Comparison of ENCODE assay signal across 26 mouse cellular contexts in genomic region chr11:72507651-72508050, GRCm38 (mm10). TPM values are rescaled to one million over a fixed set of nuclear protein-coding genes. Genes with fewer than 3 reads are reported as not detected.
DNase-seq lines count a peak whose midpoint lies in the region; ATAC-seq and TF ChIP-seq lines count a peak whose summit lies in the region.
"Had no signal": no experiment of that assay in that cellular context is flagged by ENCODE, and none has a peak within 500 bp of the region (broad histone marks: within the 10 kb centered on the region; RNA-seq: fewer than 3 reads in every experiment).

No protein-coding gene starts in this region.

- no peak overlapping the region for H3K4me2 ChIP-seq in hindbrain, embryonic 11.5 days (replicated peaks; ENCODE audit: low read depth, low read length)
- H3K4me2 ChIP-seq in intestine, embryonic 16.5 days (ENCODE audit: low read depth, low read length) = no peak overlapping the region
- H3K4me2 ChIP-seq: embryonic facial prominence, embryonic 12.5 days; embryonic facial prominence, embryonic 15.5 days; forebrain, embryonic 15.5 days; heart, embryonic 12.5 days; heart, embryonic 15.5 days; hindbrain, embryonic 12.5 days; hindbrain, embryonic 15.5 days had no signal

- no peak for ATAC-seq in hindbrain, embryonic 11.5 days (ENCODE audit: low FRiP score)
- no peak for ATAC-seq in intestine, embryonic 16.5 days
- ATAC-seq: forebrain, embryonic 15.5 days had no signal

- peak; percentile 89 for DNase-seq in gastrocnemius, adult 2 months
- no peak for DNase-seq in gastrocnemius, postnatal 10 days
- peak; percentile 81 to 85 for DNase-seq in gastrocnemius, adult 8-10 months (ENCODE audit: low spot score in 2 of 2)
- peak; percentile 31 to 48 for DNase-seq in gastrocnemius, postnatal 36 days
- DNase-seq in hindbrain, embryonic 11.5 days (ENCODE audit: low spot score) = no peak
- DNase-seq: adrenal gland, adult 2 months; adrenal gland, postnatal 14 days; B cell, adult 2 months; cerebellum, adult 11 months; cerebellum, adult 2 months; cerebellum, adult 9-11 months; cerebellum, postnatal 25 days; heart, adult 11 months; heart, postnatal 14 days; heart, postnatal 4 days; kidney, adult 11 months; kidney, adult 8-10 months had no signal

- no peak for TF ChIP-seq CTCF in gastrocnemius, adult 2 months (IDR thresholded peaks at IDR 0.05)

- H3K4me3 ChIP-seq in gastrocnemius, adult 2 months = no peak overlapping the region
- H3K4me3 ChIP-seq in hindbrain, embryonic 11.5 days (ENCODE audit: low read depth, low read length) = no peak overlapping the region
- no peak overlapping the region for H3K4me3 ChIP-seq in intestine, embryonic 16.5 days (ENCODE audit: low read length)
- H3K4me3 ChIP-seq: embryonic facial prominence, embryonic 12.5 days; embryonic facial prominence, embryonic 15.5 days; forebrain, embryonic 15.5 days; heart, embryonic 12.5 days; heart, embryonic 15.5 days; hindbrain, embryonic 12.5 days; hindbrain, embryonic 15.5 days had no signal

- peak overlapping the region; percentile 76 for H3K27ac ChIP-seq in gastrocnemius, adult 2 months
- no peak overlapping the region for H3K27ac ChIP-seq in hindbrain, embryonic 11.5 days (ENCODE audit: low read depth, low read length)
- H3K27ac ChIP-seq in intestine, embryonic 16.5 days (ENCODE audit: low read length) = no peak overlapping the region
- H3K27ac ChIP-seq: embryonic facial prominence, embryonic 12.5 days; embryonic facial prominence, embryonic 15.5 days; forebrain, embryonic 15.5 days; heart, embryonic 15.5 days; hindbrain, embryonic 12.5 days; hindbrain, embryonic 15.5 days had no signal

- H3K36me3 ChIP-seq in hindbrain, embryonic 11.5 days (ENCODE audit: control insufficient read depth, insufficient read depth, low read length) = no peaks in the 10 kb centered on the region
- H3K36me3 ChIP-seq in intestine, embryonic 16.5 days (ENCODE audit: control insufficient read depth, insufficient read depth, low read length) = no peaks in the 10 kb centered on the region
- H3K36me3 ChIP-seq: embryonic facial prominence, embryonic 12.5 days; embryonic facial prominence, embryonic 15.5 days; forebrain, embryonic 15.5 days; heart, embryonic 12.5 days; heart, embryonic 15.5 days; hindbrain, embryonic 12.5 days; hindbrain, embryonic 15.5 days had no signal

- intact Hi-C loops in gastrocnemius, adult 2 months (cut with DNase I) = loop anchor here (1.0 to 5.0 kb wide), 2 partner anchors 14 to 45 kb away; partner anchors contain the start of gene Spns3
- intact Hi-C loops in gastrocnemius, postnatal 36 days (cut with DNase I) = no loop called here

- no peak overlapping the region for H3K9ac ChIP-seq in hindbrain, embryonic 11.5 days (ENCODE audit: low read depth, low read length)
- H3K9ac ChIP-seq in intestine, embryonic 16.5 days (ENCODE audit: low read depth, low read length) = no peak overlapping the region
- H3K9ac ChIP-seq: embryonic facial prominence, embryonic 12.5 days; embryonic facial prominence, embryonic 15.5 days; forebrain, embryonic 15.5 days; heart, embryonic 12.5 days; heart, embryonic 15.5 days; hindbrain, embryonic 12.5 days; hindbrain, embryonic 15.5 days had no signal

- no peaks in the 10 kb centered on the region for H3K27me3 ChIP-seq in hindbrain, embryonic 11.5 days (ENCODE audit: control insufficient read depth, insufficient read depth, low read length)
- H3K27me3 ChIP-seq in intestine, embryonic 16.5 days (replicated peaks; ENCODE audit: control insufficient read depth, insufficient read depth, low read length) = no peaks in the 10 kb centered on the region
- H3K27me3 ChIP-seq: embryonic facial prominence, embryonic 12.5 days; embryonic facial prominence, embryonic 15.5 days; forebrain, embryonic 15.5 days; heart, embryonic 15.5 days; hindbrain, embryonic 12.5 days; hindbrain, embryonic 15.5 days had no signal

- no peaks in the 10 kb centered on the region for H3K4me1 ChIP-seq in hindbrain, embryonic 11.5 days (replicated peaks; ENCODE audit: control insufficient read depth, insufficient read depth, low read length)
- peaks cover 16% of the 10 kb centered on the region for H3K4me1 ChIP-seq in intestine, embryonic 16.5 days (ENCODE audit: control insufficient read depth, insufficient read depth, low read length)

- no peaks in the 10 kb centered on the region for H3K9me3 ChIP-seq in hindbrain, embryonic 11.5 days (ENCODE audit: control insufficient read depth, low read length)
- H3K9me3 ChIP-seq in intestine, embryonic 16.5 days (ENCODE audit: control insufficient read depth, low read length) = no peaks in the 10 kb centered on the region
- H3K9me3 ChIP-seq: embryonic facial prominence, embryonic 12.5 days; embryonic facial prominence, embryonic 15.5 days; forebrain, embryonic 15.5 days; heart, embryonic 12.5 days; heart, embryonic 15.5 days; hindbrain, embryonic 12.5 days; hindbrain, embryonic 15.5 days had no signal

RNA-seq across cellular contexts. Expression of gene Spns2, which starts 17.9 kb away (rescaled TPM):
- 10 to 100 TPM; 15.7 to 65.1 TPM for total RNA-seq in gastrocnemius, adult 2 months (2021)
- total RNA-seq in gastrocnemius, postnatal 10 days (2021) = 10 to 100 TPM; 15.8 to 20.0 TPM
- 10 to 100 TPM; 32.1 to 69.6 (median 54.1) TPM for total RNA-seq in gastrocnemius, adult 8-10 months (2022)
- 10 to 100 TPM; 21.3 to 25.1 TPM for total RNA-seq in gastrocnemius, postnatal 36 days (2021)
- 5.3 and 6.2 TPM in 2 replicates for polyA plus RNA-seq in hindbrain, embryonic 11.5 days (2014; fragmentation: Nextera tagmentation; extraction: Ambion mirVana)
- polyA plus RNA-seq in intestine, embryonic 16.5 days (2015; fragmentation: Nextera tagmentation; extraction: Ambion mirVana) = 5.9 and 7.5 TPM in 2 replicates

RNA-seq across cellular contexts. Expression of gene Spns3, which starts 42.7 kb away (rescaled TPM):
- total RNA-seq in gastrocnemius, adult 2 months (2021) = under 1 TPM; 0.06 to 0.18 TPM
- total RNA-seq in gastrocnemius, postnatal 10 days (2021) = under 1 TPM; 0.21 to 0.63 TPM
- under 1 TPM in 3 of 4 experiments, not detected in 1; 0.29 to 0.38 (median 0.31) TPM for total RNA-seq in gastrocnemius, adult 8-10 months (2022)
- under 1 TPM; 0.10 to 0.12 TPM for total RNA-seq in gastrocnemius, postnatal 36 days (2021)
- not detected in 2 replicates for polyA plus RNA-seq in hindbrain, embryonic 11.5 days (2014; fragmentation: Nextera tagmentation; extraction: Ambion mirVana)
- 3.2 and 5.7 TPM in 2 replicates for polyA plus RNA-seq in intestine, embryonic 16.5 days (2015; fragmentation: Nextera tagmentation; extraction: Ambion mirVana)
- polyA plus RNA-seq: embryonic facial prominence, embryonic 12.5 days; forebrain, embryonic 11.5 days had no signal

Comparison
In these comparisons a context has a peak if more than half of its experiments do, and no peak if none do; other contexts are left out.
1. DNase-seq: peak in gastrocnemius, adult 2 months (single experiment), gastrocnemius, adult 8-10 months (2 of 2) and gastrocnemius, postnatal 36 days (2 of 2); none in gastrocnemius, postnatal 10 days (single experiment) and hindbrain, embryonic 11.5 days (single experiment).